Mouse (Mus musculus): ENCODE data around the gene Arrdc5. TPM values are rescaled to one million over a fixed set of nuclear protein-coding genes. Genes with fewer than 3 reads are reported as not detected.

Arrdc5 gene
- total RNA-seq (2021) = not detected
- long read RNA-seq, experiment 1 = 0 reads
- long read RNA-seq, experiment 2, partial matches to known transcripts = 0 of 1 reads
- long read RNA-seq, experiment 2, other reads (novel, unspliced or antisense) = 1 of 1 reads

DNA sequence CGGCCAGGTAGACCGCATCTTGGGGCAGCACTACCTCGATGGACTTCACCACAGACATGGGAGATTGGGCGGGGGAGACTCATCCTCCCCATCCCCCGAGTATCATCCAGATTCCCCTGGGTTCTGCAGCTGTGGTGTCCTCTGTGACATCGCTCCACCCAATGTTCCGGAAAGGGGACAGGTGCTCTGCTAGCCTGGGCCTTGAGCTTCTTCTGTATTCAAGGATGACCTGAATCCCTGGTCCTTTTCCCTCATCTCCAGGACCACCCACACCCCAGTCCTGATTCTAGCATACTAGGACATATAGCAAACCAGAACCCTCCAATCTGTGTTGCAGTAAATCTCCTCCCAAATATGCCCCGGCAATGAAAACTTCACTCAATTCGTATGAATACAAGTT lies at the start of gene Arrdc5:
Arrdc5 (minus strand) TSS at position 101 of the 400 bp plus-strand sequence.
- DNase-seq = no peak
- intact Hi-C loops (cut with DNase I; ENCODE audit: low total_unique reads) = no loop called here

DNA sequence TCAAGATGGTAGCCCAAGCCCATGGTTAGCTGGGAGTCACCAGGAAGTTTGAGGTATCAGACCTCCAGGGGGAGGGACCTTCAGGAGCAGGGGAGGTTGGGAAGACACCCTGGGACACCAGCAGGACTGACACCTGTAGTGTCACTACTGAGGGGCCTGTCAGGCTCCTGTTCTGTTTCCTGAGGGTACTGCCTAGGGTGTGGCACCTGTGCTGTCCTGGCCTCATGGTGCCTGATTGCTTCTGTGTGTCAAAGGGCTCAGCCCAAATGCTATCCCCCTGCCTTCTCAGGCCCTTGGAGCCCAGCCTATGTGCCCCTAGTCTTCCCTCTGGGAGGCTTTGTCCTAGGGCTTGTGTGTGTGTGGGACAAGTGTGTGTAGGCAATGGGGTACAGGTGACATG lies 48.5 kb upstream of the Arrdc5 start:
- no peak for DNase-seq
- intact Hi-C loops (cut with DNase I; ENCODE audit: low total_unique reads) = no loop called here

DNA sequence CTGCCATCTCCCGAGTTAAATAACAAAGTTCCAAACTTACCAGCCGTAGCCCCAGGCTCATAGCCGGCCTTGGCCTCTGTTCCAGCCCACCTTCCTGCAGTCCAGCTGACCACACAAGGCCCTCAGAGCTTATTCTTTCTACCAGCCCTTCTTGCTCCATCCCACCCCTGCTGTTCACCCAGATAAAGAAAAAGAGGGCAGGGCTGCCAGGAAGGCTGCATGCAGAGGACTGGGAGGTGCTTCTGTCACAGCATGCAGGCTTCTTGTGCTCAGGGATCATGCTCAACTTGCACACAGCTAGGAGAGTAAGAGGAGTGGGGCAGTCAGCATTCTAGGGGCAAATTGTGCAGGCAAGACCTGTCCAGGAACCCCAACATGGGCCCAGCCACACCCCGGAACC lies 48.0 kb upstream of the Arrdc5 start:
- intact Hi-C loops (cut with DNase I; ENCODE audit: low total_unique reads) = no loop called here
- no peak for DNase-seq

DNA sequence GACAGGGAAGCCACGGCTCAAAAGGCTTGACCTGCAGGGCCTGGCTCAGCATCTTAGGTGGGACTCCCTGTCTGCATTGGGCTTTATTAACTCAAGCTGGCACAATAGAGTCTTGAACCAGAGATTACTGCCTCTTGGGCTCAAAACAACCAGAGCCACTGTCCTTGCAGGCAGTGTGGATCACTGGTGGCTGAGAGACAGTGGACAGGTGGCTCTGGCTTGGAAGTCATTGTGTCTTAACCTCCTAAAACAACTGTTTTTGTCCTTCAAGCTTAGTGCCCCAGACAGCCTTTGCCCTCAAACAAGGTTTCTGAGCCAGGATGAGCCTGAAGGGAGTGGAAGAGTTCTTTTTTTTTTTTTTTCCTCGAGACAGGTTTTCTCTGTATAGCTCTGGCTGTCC lies 45.3 kb upstream of the Arrdc5 start:
- intact Hi-C loops (cut with DNase I; ENCODE audit: low total_unique reads) = no loop called here
- no peak for DNase-seq

DNA sequence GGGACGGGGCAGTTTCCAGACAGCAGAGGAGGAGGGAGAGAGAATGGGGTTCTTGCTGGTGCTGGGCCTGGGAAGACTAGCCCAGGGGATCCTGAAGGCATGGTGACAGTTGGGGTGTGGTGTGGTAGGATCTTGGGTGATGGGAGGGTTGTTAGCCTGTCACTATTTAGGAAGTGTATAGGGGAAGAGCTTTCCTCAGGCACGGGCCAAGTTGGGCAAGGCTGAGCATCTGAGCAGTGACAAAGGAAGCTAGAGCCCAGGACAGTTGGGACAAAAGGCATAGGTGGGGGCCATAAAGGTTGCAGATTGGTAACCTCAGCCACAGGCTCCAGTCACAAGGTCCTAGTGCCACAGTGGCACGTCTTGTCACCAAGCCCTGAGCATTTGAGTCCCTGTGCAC lies 43.4 kb upstream of the Arrdc5 start:
- no peak for DNase-seq
- intact Hi-C loops (cut with DNase I; ENCODE audit: low total_unique reads) = loop anchor here (5.0 kb wide), 1 partner anchor 46 kb away; no protein-coding TSS in a partner anchor

DNA sequence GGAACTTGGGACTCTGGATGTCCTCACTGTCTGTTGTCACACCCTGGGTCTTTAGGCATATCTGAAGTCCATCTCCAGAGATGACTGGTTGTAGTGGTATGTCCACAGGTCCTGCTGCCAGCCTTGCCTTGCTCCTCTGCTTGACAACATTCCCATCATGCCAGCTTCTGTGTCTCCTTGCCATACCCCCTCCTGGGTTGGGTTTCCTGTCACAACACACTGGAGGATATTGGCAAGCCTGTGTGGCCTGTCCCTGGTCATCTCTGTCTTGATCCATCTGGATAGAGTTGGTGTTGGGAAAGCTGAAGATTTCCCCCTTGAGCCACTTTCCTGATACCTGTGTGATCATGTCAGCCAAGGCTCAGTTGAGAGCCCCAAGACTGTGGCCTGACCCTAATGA lies 40.6 kb upstream of the Arrdc5 start:
- DNase-seq = no peak
- intact Hi-C loops (cut with DNase I; ENCODE audit: low total_unique reads) = loop anchor here (5.0 kb wide), 1 partner anchor 43 kb away; no protein-coding TSS in a partner anchor

DNA sequence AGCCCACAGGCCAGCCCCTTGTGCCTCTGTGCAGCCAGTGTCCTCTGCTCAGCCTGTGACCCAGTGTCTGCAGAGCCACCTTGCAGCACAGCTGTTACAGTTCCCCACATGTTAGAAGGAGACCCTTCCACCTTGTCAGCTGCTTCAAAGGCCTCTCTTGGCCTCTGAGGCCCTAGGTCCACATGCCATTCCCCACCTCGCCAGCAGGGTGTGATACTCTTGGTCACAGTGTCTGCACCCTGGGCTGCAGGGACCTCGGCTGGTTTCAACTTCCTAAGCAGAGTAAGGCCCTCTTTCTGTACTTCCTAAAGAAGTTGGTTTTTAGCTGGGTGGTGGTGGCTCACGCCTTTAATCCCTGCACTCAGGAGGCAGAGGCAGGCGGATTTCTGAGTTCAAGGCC lies 38.8 kb upstream of the Arrdc5 start:
- peak; percentile 47 for DNase-seq
- intact Hi-C loops (cut with DNase I; ENCODE audit: low total_unique reads) = no loop called here

DNA sequence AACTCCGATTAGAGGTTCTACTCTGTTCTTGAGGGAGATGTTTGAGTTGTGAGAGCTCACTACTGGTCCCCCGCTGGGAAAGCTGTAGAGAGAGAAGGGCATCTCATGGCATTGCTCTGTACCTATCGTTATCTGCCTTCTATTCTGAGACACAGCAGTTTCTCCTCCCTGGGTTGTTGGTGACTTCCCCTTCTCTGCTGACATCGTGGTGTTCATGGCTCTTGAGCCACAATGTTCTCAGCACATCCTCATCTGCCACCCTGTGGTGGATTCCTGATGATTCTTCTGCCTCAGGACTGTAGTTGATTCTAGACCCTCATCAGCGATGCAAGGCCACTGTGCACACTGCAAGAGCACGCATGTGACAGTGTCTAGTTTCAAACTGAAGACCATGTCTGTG lies 37.7 kb upstream of the Arrdc5 start:
- no peak for DNase-seq
- intact Hi-C loops (cut with DNase I; ENCODE audit: low total_unique reads) = no loop called here

DNA sequence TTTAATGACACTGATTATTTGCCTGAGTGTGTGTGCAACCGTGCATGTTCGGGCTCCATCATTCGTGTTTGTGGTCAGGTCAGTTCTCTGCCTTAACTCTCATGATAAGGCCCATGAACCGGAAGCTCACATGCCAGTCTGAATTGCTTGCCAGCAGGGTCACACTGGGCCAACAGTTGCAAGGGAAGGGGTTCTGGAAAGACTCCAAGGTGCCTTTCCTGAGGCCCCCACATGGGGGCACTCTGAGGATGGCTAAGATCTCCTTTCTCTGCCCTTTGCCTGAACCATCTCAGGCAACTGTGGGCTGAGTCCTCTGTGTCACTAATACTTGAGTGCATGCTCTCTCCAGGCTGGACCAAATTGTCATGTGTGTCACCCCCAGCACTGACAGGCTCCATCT lies 37.1 kb upstream of the Arrdc5 start:
- intact Hi-C loops (cut with DNase I; ENCODE audit: low total_unique reads) = no loop called here
- DNase-seq = peak; percentile 55

DNA sequence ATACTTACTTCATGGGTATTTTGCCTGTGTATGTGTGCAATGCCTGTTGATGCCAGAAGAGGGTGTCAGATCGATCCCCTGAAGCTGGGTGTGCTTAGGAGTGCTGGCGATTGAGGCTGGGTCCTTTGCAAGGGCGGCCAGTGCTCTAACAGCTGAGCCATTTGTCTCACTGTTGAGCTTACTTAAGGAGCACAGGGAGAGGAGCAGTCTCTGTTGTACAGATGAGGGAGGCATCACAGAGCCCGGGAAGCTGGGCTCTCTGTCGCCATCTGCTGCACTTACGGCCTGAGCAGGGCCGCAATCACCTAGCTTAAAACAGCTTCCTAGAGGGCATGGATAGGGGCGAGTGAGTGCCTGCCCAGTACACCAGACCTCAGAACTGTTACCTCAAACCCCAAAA lies 32.9 kb upstream of the Arrdc5 start:
- intact Hi-C loops (cut with DNase I; ENCODE audit: low total_unique reads) = no loop called here
- DNase-seq = no peak

DNA sequence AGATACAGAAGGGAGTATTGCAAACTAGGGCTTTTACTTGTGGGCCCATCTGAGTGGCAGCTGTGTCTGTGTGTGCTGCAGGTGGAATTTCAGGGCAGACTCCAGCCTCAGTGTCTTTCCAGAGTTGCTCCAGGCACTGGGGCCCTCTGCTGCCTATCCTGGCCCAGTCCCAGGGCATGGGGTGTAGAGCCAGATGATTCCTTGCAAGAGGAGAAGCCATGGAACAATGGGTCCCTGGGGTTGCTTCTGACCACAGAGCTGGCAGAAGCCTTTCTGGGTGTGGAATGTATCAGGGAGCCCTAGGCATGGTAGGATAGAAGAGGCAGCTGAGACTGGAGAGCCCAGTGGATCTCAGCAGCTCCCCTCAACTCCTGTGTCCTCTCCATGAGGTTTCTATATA lies 31.2 kb upstream of the Arrdc5 start:
- peak; percentile 54 for DNase-seq
- intact Hi-C loops (cut with DNase I; ENCODE audit: low total_unique reads) = no loop called here

DNA sequence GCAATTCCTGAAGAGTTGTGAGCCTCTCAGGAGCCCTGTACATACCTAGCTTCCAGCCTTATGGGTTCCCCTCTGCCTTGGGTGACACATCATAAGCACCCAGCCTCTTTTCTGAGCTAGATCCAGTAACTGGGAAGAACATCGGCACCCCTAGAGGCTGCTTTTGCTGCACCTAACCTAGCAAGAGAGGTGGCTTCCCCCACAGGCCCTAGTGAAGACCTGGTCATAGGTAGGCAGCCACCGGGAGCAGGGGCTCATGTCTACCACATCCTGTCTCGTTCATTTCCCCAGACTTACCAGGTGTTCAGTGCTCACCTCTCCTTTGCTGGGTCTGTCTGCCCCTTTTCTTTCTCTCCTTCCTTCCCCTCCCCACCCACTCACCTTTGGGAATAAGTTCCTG lies 30.3 kb upstream of the Arrdc5 start:
- intact Hi-C loops (cut with DNase I; ENCODE audit: low total_unique reads) = no loop called here
- DNase-seq = no peak

DNA sequence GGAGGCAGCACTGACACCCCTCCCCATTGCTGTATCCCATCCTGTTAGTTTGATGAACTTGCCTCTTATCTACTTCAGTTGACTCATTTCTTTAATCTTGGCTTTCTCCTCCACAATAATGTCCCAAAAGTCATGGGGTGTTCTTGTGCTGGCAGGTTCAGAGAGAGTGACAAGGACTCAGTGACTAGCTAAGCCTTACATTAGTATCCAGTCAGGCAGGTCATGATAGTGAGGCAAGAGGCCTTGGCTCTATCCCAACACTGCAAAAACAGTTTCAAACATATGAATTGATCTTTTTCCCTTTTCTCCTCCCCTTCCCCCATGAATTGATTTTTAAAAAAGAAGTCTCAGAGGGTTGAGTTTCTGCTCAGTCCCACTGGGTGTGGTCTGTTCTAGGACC lies 29.2 kb upstream of the Arrdc5 start:
- DNase-seq = no peak
- intact Hi-C loops (cut with DNase I; ENCODE audit: low total_unique reads) = no loop called here

DNA sequence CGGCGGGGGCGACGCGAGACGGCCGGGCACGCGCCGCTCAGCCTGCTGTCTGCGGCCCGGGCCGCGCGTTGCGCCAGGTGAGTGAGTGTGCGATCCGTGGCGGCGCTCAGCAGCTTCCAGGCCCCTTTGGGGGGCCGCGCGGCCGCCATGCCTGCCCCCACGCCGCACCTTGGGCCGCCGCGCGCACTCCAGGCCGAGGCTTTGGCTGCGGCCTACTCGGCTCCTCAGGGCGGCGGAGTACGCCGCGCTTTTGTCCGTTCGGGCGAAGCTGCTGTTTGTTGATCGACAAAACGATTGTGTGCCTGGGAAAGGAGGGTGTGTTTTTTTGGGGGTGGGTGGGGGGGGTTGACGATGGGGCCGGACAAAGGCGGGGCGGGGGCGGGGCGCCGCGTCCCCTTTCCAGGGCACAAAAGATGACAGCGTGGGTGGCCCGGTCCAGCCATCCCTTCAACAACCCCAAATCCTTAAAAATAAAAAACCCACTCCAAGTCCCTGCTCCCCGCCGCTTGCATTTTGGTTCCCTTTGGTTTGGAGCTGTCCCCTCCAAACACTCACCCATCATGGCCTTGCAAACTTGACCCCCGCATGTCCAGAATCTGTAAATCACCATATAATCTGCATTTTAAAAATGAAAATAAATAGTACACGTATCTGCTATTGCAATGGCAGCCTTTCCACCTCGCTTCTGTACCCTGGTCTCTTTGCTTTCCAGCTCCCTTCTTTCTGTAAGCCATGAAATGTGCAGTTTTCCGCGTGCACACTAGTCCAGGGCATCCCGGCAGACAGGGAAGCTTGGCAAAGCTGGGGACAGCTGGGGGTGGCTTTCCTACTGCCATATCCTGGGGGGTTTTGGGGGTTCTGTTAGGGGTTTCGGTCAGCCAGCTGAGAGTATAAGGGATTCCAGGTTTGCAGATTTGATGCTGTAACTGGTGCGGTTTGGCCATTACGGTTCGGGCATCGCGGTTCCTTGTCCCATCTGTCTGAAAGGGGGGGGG lies 26.4 kb upstream of the Arrdc5 start:
- peak; percentile 35 for DNase-seq
- intact Hi-C loops (cut with DNase I; ENCODE audit: low total_unique reads) = no loop called here

DNA sequence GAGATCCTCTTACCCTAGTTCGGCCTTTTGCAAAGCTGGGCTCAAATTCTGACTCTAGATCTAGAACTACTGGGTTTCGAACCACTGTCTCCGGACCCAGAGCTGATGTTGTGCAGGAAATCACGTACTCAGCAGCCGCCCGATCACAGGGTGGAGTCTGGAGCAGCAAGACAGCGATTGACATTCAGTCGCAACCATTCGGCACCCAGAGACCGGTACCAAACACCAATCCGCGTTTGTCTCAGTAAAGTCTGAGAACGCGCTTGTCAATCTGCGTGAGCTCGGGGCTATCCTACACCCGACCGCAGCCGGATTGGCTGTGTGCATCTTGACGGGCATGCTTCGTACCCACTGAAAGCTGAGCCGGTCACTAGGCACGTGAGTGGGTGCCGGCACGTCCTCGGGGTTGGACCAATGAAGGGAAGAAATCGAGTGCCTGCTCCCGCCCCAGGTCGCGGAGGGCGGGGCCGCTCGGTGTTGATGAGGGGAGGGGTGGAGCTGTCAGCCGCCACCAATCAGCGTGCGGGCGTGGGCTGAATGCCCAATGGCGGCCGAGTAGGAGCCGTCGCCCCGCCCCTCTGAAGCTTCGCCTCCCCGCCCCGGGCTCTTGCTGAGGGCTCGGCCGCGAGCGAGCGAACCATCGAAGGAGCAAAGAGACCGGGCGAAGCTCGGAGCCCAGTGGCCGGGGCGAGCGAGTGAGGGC lies 25.5 kb upstream of the Arrdc5 start, which contains the start of gene Kdm4b:
Kdm4b (plus strand) TSS at position 613 of the 703 bp plus-strand sequence.
- DNase-seq = peak; percentile 99
- intact Hi-C loops (cut with DNase I; ENCODE audit: low total_unique reads) = no loop called here

DNA sequence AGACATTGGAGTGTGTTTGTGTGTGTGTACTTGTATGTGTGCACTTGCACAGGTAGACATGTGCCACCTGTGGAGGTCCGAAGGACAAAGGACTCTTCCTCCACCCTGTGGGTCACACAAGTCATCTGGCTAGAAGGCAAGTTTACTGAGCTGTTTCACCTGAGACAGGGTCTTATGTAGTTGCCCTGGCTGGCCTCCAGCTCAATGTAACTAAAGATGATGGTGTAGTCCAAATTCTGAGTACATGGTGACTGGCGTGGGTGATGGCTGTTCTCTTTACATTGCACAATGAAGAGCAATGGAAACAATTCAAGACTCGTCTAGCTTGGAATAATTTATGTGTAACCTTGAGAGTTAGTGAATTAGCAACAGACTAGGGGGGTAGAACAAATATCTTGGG lies 24.3 kb upstream of the Arrdc5 start:
- intact Hi-C loops (cut with DNase I; ENCODE audit: low total_unique reads) = no loop called here
- DNase-seq = no peak

DNA sequence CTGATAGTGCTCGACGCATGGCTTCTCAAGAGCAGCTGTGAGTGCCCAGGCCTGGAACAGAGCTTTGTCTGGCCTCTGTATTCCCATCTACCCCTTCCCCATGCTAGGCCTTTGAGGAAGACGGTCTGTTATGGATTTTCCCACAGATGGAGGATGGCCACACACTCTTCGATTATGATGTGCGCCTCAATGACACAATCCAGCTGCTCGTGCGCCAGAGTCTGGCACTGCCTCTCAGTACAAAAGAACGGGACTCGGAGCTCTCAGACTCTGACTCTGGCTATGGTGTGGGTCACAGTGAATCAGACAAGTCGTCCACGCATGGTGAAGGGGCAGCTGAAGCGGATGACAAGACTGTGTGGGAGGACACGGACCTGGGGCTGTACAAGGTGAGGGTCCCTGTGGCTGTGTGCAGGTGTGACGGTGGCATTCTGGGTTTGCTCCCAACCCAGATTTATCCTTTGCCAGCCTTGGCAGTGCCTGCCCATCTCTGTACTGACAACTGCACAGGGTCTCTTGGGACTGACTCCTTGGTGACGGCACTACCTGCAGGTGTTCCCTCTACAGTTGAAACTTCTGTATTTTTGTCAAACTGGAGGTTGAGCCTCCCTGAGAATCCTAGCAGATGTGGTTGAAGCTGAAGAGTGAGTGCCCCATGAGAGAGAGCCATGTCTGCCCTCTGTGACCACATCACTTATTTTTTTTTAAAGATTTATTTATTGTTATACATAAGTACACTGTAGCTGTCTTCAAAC lies 9.3 kb upstream of the Arrdc5 start:
- intact Hi-C loops (cut with DNase I; ENCODE audit: low total_unique reads) = no loop called here
- DNase-seq = no peak

DNA sequence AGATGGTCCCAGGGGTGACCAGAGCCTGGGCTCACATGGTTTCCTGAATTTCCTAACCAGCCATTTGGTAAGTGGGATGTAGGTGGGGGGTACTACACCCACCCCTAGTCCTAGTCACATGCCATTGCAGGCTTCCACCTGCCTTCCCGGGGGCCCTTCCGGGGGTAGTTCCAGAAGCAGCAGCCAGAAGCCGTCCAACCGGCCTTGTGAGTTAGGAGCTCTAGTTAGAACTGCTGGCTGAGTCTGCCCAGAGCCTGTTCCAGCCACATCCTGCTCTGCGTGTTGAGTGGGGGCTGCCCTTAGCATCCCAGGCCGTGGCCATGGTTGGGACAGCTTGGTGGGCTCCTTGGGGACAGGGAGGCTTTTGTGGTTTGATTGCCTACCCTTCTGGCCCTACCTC lies 8.0 kb upstream of the Arrdc5 start:
- intact Hi-C loops (cut with DNase I; ENCODE audit: low total_unique reads) = no loop called here

DNA sequence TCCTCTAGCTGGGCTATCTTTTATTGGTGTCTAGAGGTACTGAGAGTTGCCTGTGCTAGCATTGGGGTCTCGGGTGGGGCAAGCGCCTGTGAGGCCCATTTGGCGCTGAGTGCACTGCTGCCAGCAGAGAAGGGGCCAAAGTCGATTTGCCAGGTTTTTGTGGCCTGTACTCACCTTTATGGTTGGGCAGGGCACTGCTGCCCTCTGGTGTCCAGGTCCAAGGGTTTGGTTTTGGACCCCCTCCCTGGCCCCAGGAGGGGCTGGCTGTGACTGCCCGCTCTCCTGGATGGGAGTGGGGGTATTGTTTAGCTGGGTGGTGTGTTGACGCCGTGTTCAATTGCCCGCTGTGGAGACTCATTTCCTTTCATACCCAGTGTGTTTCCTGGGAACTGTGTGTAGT lies 5.7 kb upstream of the Arrdc5 start:
- no peak for DNase-seq
- intact Hi-C loops (cut with DNase I; ENCODE audit: low total_unique reads) = no loop called here

More for the DNA sequence above, 8.0 kb upstream of the Arrdc5 start:
- no peak for DNase-seq

DNA sequence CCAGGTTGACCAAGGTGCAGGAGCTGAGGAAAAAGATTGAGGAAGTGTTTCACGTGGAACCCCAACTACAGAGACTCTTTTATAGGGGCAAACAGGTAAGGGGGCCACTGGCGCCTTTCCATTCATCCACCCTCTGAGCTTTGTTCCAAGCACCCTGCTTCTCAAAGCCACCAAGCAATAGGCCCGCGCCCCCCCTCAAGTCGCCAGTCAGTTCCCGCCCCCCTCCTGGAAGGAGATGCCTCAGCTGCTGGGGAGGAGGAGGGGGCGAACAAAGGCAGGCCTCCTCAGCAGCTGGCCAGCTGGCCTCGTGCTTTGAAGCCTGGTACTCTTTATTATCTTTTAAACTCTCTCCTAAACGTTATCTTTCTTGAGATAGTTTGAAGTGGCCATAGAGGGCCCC lies 5.1 kb upstream of the Arrdc5 start:
- DNase-seq = no peak
- intact Hi-C loops (cut with DNase I; ENCODE audit: low total_unique reads) = no loop called here
